Mouse (Mus musculus) testis, adult 2 months (tissue): Measurements from ENCODE around the gene P2rx7. TPM values are rescaled to one million over a fixed set of nuclear protein-coding genes. Genes with fewer than 3 reads are reported as not detected.

Experiments
- H3K27ac ChIP-seq: fragments of 200-500 bp; 2 replicates; pipeline ENCODE4 v1.5.1; 2012; ENCODE audit warnings: low read depth, low read length; ENCODE audit not compliant: control insufficient read depth, insufficient read depth
- H3K27me3 ChIP-seq: fragments of 200-500 bp; 2 replicates; pipeline ENCODE4 v1.6.1; 2012; ENCODE audit warnings: mild to moderate bottlenecking, low read length, moderate library complexity; ENCODE audit not compliant: control insufficient read depth, insufficient read depth
- H3K36me3 ChIP-seq: fragments of 200-500 bp; 2 replicates; pipeline ENCODE4 v1.6.1; 2012; ENCODE audit warnings: mild to moderate bottlenecking, low read length; ENCODE audit not compliant: control insufficient read depth, insufficient read depth
- H3K4me1 ChIP-seq: fragments of 200-500 bp; 2 replicates; pipeline ENCODE4 v1.6.1; 2012; ENCODE audit warnings: low read length; ENCODE audit not compliant: control insufficient read depth, insufficient read depth
- H3K4me3 ChIP-seq: fragments of 200-500 bp; 2 replicates; pipeline ENCODE4 v1.5.1; 2012; ENCODE audit warnings: low read depth, mild to moderate bottlenecking, low read length, moderate library complexity, mixed read lengths; ENCODE audit not compliant: control insufficient read depth
- CTCF ChIP-seq: fragments of 200-500 bp; IDR thresholded peaks from 2 replicates; pipeline ENCODE4 v1.5.1; 2012; ENCODE audit warnings: low read depth, mild to moderate bottlenecking, inconsistent platforms, low read length, moderate library complexity; ENCODE audit not compliant: control insufficient read depth, insufficient read depth, insufficient replicate concordance
- POLR2A ChIP-seq: fragments of 200-500 bp; IDR thresholded peaks from 2 replicates; pipeline ENCODE4 v1.6.1; 2012; ENCODE audit warnings: low read depth, mild to moderate bottlenecking, inconsistent platforms, low read length, moderate library complexity; ENCODE audit not compliant: control insufficient read depth
- polyA plus RNA-seq: library from polyadenylated mRNA; depleted of rRNA; stranded (reverse); fragments of >200 nt; gene quantifications from 2 replicates; pipeline ENCODE4 v1.2.3, GENCODE M21; 2012

The P2rx7 gene
- polyA plus RNA-seq, 1 experiment, result 5.0 TPM

DNA sequence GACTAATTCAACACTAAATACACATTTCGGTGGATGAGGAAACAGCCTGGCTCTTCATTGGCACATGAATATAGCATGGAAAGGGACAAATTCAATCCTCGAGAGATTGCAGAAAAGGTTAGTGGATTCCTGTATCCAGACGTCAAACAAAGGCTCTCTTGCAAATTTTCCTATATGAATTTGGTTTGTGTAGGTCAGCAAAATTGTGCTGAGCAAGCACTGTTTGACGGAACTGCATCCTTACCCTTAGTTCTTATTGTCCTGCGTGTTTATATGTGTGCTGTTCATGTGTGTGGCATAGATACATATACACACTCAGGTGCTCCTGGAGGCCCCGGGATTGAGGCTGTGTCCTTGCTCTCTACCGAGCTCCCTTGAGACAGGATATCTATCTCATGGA, 45.4 kb downstream of the P2rx7 start:
- no peak overlapping the region for H3K4me3 ChIP-seq
- no peaks in the 10 kb centered on the region for H3K27me3 ChIP-seq
- H3K4me1 ChIP-seq, result no peaks in the 10 kb centered on the region
- no peak for TF ChIP-seq POLR2A
- TF ChIP-seq CTCF, result no peak
- no peaks in the 10 kb centered on the region for H3K36me3 ChIP-seq
- H3K27ac ChIP-seq, result no peak overlapping the region

DNA sequence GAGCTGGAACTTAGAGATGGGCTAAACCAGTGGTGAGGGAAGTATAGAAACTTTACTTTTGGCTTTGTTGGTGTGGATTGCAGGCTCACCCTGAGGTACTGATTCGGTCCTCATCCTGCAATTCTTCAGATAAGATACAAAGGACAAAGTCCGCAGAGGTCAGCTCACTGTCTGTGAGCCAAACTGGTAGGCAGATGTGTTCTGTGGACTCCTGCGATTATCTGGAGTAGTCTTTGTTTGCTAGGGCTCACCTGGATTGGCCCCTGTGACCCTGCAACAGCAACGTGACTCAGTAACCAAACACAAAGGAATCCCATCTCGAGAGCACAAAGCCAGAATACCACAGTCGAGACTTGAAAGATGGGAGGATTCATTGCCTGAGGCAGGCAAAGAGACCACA, 46.8 kb downstream of the P2rx7 start:
- Histone ChIP-seq H3K27me3 (no peaks in the 10 kb centered on the region), H3K4me3 (no peak overlapping the region), H3K27ac (no peak overlapping the region), H3K4me1 (no peaks in the 10 kb centered on the region), H3K36me3 (no peaks in the 10 kb centered on the region)
- TF ChIP-seq CTCF (no peak), POLR2A (no peak)

DNA sequence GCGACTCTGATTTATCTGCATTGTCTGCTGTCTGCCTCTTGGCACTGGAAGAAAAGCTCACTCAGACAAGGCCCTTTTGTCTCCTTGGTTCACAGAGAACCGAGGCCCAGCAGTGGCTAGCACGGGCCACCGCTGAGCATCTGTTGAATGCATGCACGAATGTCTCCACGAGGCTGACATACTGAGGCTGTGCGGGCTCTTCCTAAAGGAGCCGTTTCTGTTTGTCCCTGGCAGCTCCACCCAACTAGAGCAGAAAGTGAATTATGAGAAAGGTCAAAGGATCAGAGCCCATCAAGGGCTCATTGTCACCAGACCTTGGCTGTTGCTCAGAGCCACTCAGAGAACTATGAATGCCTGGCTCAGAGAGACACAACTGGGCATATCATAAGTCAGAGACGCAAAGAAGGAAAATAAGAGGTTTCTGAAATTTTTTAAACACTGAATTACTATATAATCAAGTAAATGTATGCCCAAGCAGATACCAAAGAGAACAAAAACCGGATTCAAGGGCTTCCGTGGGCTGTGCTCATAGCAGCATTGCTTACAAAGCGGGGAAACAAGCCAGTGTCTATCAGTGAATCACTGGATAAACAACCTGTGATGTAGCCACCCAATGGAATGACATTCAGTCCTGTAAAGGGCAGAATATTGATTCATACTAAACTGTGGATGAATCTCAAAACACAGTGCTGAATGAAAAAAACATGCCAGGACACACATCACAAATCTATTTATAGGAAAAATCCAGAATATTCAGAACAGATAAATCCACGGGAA, 49.9 kb downstream of the P2rx7 start:
- H3K4me3 ChIP-seq, result no peak overlapping the region
- no peak; the same call in 1 of the 2 replicates for TF ChIP-seq POLR2A
- no peak for TF ChIP-seq CTCF
- H3K4me1 ChIP-seq, result peaks cover 4% of the 10 kb centered on the region
- H3K27me3 ChIP-seq, result no peaks in the 10 kb centered on the region
- peak overlapping the region; percentile 2; the same call in 1 of the 2 replicates for H3K27ac ChIP-seq
- no peaks in the 10 kb centered on the region for H3K36me3 ChIP-seq

DNA sequence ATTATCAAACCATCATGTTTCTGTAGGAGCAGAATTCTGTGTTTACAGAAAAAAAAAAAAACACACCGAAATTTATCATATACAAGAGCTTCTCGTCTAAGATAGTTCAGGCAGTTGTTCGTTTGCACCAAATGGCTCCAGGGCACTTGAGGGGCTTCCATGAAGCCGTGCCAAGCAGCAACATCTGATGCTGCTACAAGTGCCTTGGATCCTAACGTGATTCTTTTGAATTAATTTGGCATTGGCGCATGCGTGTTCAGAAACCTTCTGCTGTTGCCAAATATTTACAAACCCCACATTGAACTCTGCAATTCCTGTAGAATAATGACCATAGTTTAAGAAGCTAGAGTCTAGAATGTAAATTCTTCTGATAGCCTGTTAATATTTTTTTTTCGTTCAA, 51.8 kb downstream of the P2rx7 start:
- Histone ChIP-seq H3K4me3 (no peak overlapping the region), H3K4me1 (peaks cover 4% of the 10 kb centered on the region), H3K27me3 (no peaks in the 10 kb centered on the region), H3K27ac (no peak overlapping the region), H3K36me3 (no peaks in the 10 kb centered on the region)
- TF ChIP-seq CTCF (no peak), POLR2A (no peak)

DNA sequence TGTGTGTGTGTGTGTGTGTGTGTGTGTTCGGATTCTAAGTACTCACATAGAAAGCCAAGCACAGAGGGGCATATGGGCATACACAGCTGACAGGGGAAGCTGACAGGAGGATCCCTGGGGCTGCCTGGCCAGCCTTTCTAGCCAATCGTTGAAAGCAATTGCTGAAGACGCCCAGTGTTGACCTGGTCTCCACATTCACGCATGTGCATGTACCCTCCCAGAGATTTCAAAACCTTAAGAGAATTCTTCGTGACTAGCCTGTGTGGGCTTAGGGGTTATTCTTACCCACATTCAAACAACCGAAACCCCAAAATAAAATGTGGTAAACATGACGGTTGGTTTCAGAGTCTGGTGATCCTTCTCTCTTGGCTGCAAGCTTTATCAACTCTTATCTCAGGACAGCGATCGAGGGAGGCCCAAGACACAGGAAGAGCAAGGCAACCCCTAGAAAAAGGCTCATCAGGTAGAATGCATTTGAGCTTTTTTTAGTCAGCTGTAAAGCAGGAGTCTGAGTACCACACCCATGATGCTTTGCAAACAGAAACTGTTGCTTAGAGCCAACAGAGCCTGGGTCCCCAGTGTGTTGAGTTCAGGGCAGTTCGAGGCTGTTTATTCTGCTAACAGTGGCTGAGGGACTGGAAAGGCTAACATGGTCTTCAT, 54.5 kb downstream of the P2rx7 start:
- Histone ChIP-seq H3K4me3 (no peak overlapping the region), H3K27me3 (no peaks in the 10 kb centered on the region), H3K4me1 (peaks cover 4% of the 10 kb centered on the region), H3K27ac (peak overlapping the region; percentile 1; the same call in 1 of the 2 replicates), H3K36me3 (no peaks in the 10 kb centered on the region)
- no peak for TF ChIP-seq CTCF
- no peak for TF ChIP-seq POLR2A

DNA sequence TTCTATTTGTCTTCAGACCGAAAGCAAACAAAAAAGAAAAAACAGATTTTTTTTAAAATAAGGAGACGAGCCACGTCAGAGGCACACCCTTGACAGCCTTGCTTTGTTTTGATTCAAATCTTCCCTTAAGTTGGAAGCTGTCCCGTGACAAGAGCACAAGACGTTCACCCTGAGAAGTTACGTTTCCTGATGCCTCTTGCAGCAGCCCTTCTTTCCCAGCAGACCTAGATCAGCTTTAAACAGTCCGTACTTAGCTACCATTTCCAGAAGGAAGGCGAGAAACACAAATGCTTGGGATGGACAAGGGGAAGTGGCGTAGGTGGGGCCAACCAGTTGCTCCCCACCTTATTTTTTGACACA, 55.0 kb downstream of the P2rx7 start:
- H3K4me1 ChIP-seq, result peaks cover 4% of the 10 kb centered on the region
- TF ChIP-seq POLR2A (no peak), CTCF (no peak)
- H3K27me3 ChIP-seq, result no peaks in the 10 kb centered on the region
- H3K36me3 ChIP-seq, result no peaks in the 10 kb centered on the region
- H3K27ac ChIP-seq, result peak overlapping the region; percentile 15; the same call in 1 of the 2 replicates
- H3K4me3 ChIP-seq, result no peak overlapping the region

DNA sequence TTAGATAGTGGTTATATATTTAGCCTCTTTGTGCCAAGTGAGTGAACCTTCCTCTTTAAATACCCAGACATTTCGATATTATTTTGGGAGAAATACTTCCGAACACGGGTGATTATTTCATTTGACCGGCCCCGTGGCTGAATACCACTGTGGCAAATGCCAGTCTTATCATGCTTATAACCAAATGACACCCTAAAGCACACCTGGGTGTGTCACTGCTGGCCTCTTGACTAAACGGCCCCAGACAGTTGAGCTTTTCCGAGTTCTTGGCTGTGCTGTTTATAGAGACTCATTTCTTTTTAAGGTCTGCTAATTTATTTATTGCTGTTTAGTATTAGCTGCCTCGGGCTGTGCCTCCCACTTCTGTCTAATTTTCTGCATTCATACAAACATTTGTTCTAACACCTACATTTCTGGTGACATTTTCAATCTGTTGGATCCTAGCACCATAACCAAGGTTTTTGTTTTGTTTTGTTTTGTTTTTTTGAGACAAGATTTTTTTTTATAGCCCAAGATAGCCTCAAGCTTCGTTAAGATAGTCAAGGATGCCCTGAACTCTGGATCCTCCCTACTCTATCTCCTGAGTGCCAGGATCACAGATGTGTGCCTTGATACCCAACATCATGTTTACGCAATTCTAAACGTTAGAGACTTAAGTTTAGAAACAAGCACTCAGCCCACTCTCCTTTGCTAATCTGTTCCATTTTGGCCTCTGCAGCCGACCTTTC, 56.6 kb downstream of the P2rx7 start:
- H3K4me3 ChIP-seq, result no peak overlapping the region
- TF ChIP-seq CTCF, result no peak
- no peak for TF ChIP-seq POLR2A
- no peak overlapping the region for H3K27ac ChIP-seq
- H3K4me1 ChIP-seq, result peaks cover 4% of the 10 kb centered on the region
- H3K36me3 ChIP-seq, result no peaks in the 10 kb centered on the region
- H3K27me3 ChIP-seq, result no peaks in the 10 kb centered on the region
